Mouse (Mus musculus) CH12F3 (cell line): ENCODE results near the gene Entpd8.

ENCODE experiments used
- in situ Hi-C: fragments of 300-500 bp; cut with MboI; formaldehyde crosslinking; loops from 2 replicates; pipeline ENCODE4 v1.14.3; 2020; ENCODE audit warnings: low sequenced_read_pairs

The Entpd8 gene

DNA sequence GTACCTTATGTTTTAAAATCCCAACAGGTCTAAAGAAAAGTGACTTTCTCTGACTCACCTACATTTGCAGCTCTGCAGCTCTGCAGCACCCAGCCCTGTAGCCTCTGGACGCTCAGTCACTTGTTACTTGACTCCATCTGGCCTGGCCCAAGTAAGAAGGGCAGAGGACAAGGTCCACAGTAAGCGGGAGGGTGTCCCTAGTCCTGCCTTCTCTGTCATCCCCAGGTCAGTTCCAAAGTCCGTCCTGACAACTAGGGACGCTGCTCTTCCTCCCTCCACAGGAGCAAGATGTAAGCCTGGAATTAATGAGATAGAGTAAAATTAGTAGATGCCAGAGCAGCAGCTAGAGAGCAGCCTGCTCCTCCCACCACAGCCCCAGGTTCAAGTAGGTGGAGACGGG, at the start of gene Entpd8:
Gene Entpd8 (plus strand): TSS at position 229 of the 400 bp plus-strand sequence.
- in situ Hi-C loops, result no loop called here

DNA sequence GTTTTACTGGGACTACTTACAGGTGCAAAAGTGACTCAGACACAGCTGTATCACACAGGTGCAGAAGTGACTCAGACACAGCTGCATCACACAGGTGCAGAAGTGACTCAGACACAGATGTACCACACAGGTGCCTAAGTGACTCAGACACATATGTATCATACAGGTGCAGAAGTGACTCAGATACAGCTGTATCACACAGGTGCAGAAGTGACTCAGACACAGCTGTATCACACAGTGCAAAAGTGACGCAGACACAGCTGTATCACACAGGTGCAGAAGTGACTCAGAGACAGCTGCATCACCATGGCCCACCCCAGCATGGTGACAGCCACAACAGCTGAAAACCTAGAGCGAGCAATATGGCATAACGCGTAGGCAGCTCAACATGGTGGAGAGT, 45.1 kb upstream of the Entpd8 start:
- in situ Hi-C loops, result no loop called here

DNA sequence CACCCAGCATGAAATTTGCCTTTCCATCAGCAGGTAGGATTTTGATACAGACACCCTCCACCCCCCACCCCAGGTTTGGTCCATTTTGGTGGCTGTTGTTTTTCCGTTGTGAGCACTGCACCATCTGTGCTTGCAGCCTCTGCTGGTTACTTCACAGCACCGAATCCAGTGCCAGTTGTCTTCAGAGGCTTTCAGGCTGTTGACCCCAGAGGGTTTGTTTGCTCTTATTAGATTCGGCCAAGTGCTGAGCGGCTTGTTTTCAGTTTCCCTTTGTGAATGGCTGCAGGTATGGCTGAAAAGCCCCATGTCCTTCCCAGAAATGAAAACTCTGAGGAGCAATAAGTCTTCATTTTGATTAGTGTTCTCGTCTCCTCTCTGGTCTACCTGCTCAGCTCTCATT, 40.0 kb upstream of the Entpd8 start:
- in situ Hi-C loops, result no loop called here

DNA sequence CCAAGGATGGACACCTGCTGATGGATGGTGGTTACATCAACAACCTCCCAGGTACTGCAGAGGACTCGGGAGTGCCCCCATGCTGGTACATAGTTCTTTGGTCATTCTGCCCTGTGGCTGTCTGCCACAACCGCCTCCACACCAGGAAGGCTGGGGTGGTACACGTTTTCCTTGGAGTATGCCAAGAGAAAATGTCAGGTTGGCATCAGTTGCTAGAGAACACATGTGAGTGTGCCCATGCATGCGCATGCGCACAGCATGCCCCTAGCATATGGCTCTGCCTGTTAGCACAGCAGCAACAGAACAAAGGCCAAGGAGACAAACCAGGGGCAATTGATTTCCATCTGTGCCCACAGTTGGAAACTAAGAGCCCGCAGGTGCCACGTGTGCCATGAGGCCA, 29.2 kb upstream of the Entpd8 start:
- in situ Hi-C loops, result no loop called here

- in situ Hi-C loops, result no loop called here
Measured at GRCm38 (mm10) chr2:25051450-25051849, 28.7 kb upstream of the Entpd8 start.

DNA sequence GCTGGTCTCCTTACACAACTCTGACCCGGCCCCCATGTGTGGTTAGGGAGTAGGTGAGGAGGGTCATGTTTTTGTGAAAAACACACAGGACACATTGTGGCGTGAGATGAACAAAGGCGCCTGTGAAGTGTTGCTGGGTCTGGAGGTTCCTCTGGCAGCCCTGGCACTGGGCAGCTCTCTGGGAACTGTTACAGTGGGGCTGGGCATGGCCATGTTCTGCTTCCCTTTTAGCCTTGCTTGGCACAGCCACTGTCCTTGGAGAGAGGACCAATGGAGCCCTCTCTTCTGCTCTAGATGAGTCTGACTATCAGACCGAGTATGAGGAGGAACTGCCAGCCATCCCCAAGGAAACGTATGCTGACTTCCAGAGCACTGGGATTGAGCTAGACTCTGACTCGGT, 27.0 kb upstream of the Entpd8 start:
- in situ Hi-C loops, result no loop called here

- in situ Hi-C loops, result no loop called here
Measured at GRCm38 (mm10) chr2:25054221-25055067, 25.7 kb upstream of the Entpd8 start, which contains the start of gene Nsmf. Nsmf (plus strand) TSS chr2:25054355.

GRCm38 (mm10) chr2:25055068-25055405, 25.1 kb upstream of the Entpd8 start:
- in situ Hi-C loops, result no loop called here

GRCm38 (mm10) chr2:25055409-25056155, 24.5 kb upstream of the Entpd8 start:
- in situ Hi-C loops, result no loop called here

DNA sequence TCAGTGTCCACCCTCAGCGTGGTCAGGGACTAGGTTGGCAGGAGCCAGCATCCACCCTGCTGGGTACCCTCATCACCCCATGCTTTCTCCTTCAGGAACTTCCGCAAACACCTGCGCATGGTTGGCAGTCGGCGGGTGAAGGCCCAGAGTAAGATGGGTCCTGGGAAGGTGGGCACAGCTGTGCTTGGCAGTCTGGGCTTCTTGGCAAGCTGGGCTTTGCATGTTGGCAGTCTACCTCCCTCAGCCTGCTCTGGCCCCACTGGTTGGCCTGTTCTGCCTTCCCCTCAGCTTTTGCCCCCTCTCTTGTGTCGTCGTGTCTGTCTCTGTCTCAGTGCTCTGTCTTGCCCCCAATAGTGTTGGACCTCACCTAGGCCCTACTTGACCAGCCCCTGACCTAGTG, 21.2 kb upstream of the Entpd8 start:
- in situ Hi-C loops, result no loop called here

GRCm38 (mm10) chr2:25063523-25063922, 16.6 kb upstream of the Entpd8 start:
- in situ Hi-C loops, result no loop called here

DNA sequence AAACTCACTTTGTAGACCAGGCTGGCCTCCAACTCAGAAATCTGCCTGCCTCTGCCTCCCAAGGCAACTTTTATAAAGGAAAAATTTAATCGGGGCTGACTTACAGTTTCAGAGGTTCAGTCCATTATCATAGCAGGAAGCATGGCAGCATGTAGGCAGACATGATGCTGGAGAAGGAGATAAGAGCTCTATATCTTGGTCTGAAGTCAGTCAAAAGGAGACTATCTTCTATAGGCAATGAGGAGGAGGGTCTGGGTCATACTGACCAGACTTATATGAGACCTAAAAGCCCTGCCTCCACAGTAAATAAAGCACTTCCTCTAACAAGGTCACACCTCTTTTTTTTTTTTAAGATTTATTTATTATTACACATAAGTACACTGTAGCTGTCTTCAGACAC, 15.8 kb upstream of the Entpd8 start:
- in situ Hi-C loops, result no loop called here

DNA sequence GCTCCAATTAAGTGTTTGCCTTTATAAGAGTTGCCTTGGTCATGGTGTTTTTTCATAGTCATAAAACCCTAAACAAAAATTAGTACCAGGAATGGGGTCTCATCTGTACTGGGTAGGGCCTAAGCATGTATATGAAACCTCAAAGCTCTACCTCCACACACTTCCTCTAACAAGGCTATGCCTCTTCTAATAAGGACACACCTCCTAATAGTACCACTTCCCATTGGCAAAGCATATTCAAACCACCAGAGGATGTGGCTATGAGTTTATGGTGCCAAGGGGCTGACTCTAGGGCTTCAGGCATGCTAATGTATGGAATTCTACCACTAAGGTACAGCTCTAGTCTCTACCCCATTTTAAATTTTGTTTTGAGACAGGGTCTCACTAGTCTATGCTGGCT, 14.6 kb upstream of the Entpd8 start:
- in situ Hi-C loops, result no loop called here

- in situ Hi-C loops, result no loop called here
Measured at GRCm38 (mm10) chr2:25066552-25066951, 13.6 kb upstream of the Entpd8 start.

GRCm38 (mm10) chr2:25069537-25069936, 10.6 kb upstream of the Entpd8 start:
- in situ Hi-C loops, result no loop called here

GRCm38 (mm10) chr2:25072398-25072797, 7.7 kb upstream of the Entpd8 start:
- in situ Hi-C loops, result no loop called here

DNA sequence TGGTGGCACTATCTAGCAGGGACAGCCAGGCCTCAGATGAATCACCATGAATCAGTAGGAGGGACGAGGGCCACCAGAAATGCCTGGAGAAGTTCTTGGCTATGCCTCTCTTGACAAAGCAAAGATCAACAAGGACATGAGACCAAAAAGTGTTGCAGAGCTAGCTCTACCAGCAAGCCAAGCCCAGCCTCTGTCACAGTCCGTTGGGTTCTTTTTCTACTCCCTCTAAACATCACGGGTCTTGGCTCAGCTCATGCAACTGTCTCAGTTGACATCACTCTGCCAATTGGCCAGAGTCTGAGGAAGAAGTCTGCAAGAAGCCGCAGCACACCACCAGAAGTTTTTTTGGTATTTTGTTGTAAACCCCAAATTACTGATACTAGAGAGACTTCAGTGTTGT, 4.6 kb upstream of the Entpd8 start:
- in situ Hi-C loops, result no loop called here

DNA sequence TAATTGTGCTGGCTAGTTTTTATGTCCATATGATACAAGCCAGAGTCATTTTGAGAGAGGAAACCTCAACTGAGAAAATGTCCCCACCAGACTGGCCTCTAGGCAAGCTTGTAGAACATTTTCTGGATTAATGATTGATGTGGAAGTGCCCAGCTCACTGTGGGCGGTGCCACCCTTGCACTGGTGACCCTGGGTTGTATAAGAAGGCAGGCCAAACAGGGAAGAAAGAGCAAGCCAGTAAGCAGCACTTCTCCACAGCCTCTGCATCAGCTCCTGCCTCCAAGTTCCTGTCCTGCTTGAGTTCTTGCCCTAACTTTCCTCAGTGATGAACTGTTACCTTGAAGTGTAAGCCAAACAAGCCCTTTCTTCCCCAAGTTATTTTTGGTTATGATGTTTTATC, 1.1 kb upstream of the Entpd8 start:
- in situ Hi-C loops, result no loop called here

GRCm38 (mm10) chr2:25083697-25084096, 3.6 kb downstream of the Entpd8 start:
- in situ Hi-C loops, result no loop called here

DNA sequence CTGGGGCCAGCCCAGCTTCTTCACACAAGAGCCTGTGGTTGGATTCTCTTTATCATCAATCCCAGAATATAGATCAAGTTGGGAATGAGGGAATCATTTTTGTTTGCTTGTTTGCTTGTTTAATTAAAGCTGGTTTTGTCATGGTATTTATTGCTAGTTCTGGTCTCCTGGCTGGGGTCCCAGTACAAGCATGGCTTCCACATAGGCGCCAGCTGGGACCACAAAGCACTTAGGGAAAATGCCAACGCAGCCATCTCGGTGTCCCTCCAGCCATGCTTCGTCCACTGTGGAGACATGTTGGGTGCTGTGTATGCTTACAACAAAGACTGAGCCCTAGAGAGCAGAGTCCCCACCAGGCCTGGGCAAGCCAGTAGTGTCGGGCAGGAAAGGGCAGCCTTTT, 5.5 kb downstream of the Entpd8 start:
- in situ Hi-C loops, result no loop called here

DNA sequence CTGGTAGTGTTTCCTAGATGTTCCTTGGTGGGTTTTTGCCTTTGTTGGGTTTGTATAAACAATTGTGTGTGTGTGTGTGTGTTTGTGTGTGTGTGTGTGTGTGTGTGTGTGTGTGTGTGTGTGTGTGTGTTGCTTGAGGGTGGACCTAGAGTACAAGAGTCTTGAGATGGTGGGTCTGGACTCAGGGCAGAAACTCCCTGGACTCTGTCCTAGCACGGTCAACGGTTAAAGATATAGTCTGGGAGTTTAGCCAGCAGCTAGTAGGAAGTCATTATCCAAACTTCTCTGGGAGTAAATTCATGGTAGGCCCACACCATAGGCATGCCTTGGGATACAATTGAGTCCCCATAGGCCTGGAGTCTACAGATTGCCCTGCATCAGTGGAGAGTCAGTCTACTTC, 7.7 kb downstream of the Entpd8 start:
- in situ Hi-C loops, result no loop called here

GRCm38 (mm10) chr2:25088636-25089035, 8.5 kb downstream of the Entpd8 start:
- in situ Hi-C loops, result no loop called here
